Mouse (Mus musculus) CD4-positive helper T cell, adult 2 months (primary cell): Measurements from ENCODE around the gene Ndufa13.

Experiments used
- DNase-seq: peaks from one replicate; pipeline ENCODE4 v3.0.0-alpha.2; 2012; ENCODE audit warnings: low read depth, missing footprints, low spot score

Ndufa13 gene

GRCm38 (mm10) chr8:69880841-69881240 is 21.5 kb downstream of the Ndufa13 start:
- DNase-seq = no peak

- DNase-seq = no peak
Measured at GRCm38 (mm10) chr8:69879678-69880077, 22.7 kb downstream of the Ndufa13 start.

- DNase-seq = no peak
Measured at GRCm38 (mm10) chr8:69877992-69878391, 24.4 kb downstream of the Ndufa13 start.

- DNase-seq = no peak
Measured at GRCm38 (mm10) chr8:69877396-69877795, 25.0 kb downstream of the Ndufa13 start.

GRCm38 (mm10) chr8:69876967-69877366 is 25.4 kb downstream of the Ndufa13 start:
- DNase-seq = no peak

- DNase-seq = no peak
Measured at GRCm38 (mm10) chr8:69876097-69876496, 26.3 kb downstream of the Ndufa13 start.

GRCm38 (mm10) chr8:69874654-69875053 is 27.7 kb downstream of the Ndufa13 start:
- DNase-seq = no peak

- DNase-seq = peak; percentile 52
Measured at GRCm38 (mm10) chr8:69874155-69874554, 28.2 kb downstream of the Ndufa13 start.

GRCm38 (mm10) chr8:69870907-69871306 is 31.5 kb downstream of the Ndufa13 start:
- DNase-seq = no peak

GRCm38 (mm10) chr8:69870003-69870765 is 32.2 kb downstream of the Ndufa13 start:
- no peak for DNase-seq

- no peak for DNase-seq
Measured at GRCm38 (mm10) chr8:69867696-69868326, 34.5 kb downstream of the Ndufa13 start.

- DNase-seq = no peak
Measured at GRCm38 (mm10) chr8:69864180-69864579, 38.2 kb downstream of the Ndufa13 start.

GRCm38 (mm10) chr8:69863387-69864020 is 38.9 kb downstream of the Ndufa13 start:
- no peak for DNase-seq

GRCm38 (mm10) chr8:69861251-69861650 is 41.1 kb downstream of the Ndufa13 start:
- no peak for DNase-seq

- no peak for DNase-seq
Measured at GRCm38 (mm10) chr8:69860807-69861206, 41.6 kb downstream of the Ndufa13 start.

GRCm38 (mm10) chr8:69853869-69854268 is 48.5 kb downstream of the Ndufa13 start:
- no peak for DNase-seq

GRCm38 (mm10) chr8:69850926-69851506 is 51.3 kb downstream of the Ndufa13 start:
- no peak for DNase-seq

- no peak for DNase-seq
Measured at GRCm38 (mm10) chr8:69849899-69850298, 52.5 kb downstream of the Ndufa13 start.

- DNase-seq = no peak
Measured at GRCm38 (mm10) chr8:69848951-69849350, 53.4 kb downstream of the Ndufa13 start.

GRCm38 (mm10) chr8:69847167-69848065 is 54.9 kb downstream of the Ndufa13 start:
- no peak for DNase-seq
